Mouse (Mus musculus) yolk sac, embryonic 10.5 days (tissue): Measurements from ENCODE around the gene Vps13d.

Experiments used
- DNase-seq: peaks from one replicate; pipeline ENCODE4 v3.0.0-alpha.2; 2017; ENCODE audit warnings: low spot score

The Vps13d gene

GRCm38 (mm10) chr4:145150345-145151102, 44.3 kb downstream of the Vps13d start:
- no peak for DNase-seq

GRCm38 (mm10) chr4:145147006-145147961, 47.5 kb downstream of the Vps13d start:
- no peak for DNase-seq

GRCm38 (mm10) chr4:145143533-145143932, 51.3 kb downstream of the Vps13d start:
- no peak for DNase-seq

- DNase-seq = no peak
These were observed 58.1 kb downstream of the Vps13d start for GRCm38 (mm10) chr4:145136705-145137104.

GRCm38 (mm10) chr4:145135473-145135872, 59.3 kb downstream of the Vps13d start:
- DNase-seq = no peak

- DNase-seq = no peak
These were observed 64.0 kb downstream of the Vps13d start for GRCm38 (mm10) chr4:145130772-145131171.

- DNase-seq = no peak
These were observed 64.8 kb downstream of the Vps13d start for GRCm38 (mm10) chr4:145129956-145130548.

- no peak for DNase-seq
These were observed 69.2 kb downstream of the Vps13d start for GRCm38 (mm10) chr4:145125463-145126220.

- DNase-seq = no peak
These were observed 70.4 kb downstream of the Vps13d start for GRCm38 (mm10) chr4:145124419-145124818.

- DNase-seq = no peak
These were observed 83.2 kb downstream of the Vps13d start for GRCm38 (mm10) chr4:145111641-145112040.

- no peak for DNase-seq
These were observed 84.1 kb downstream of the Vps13d start for GRCm38 (mm10) chr4:145110736-145111135.

- DNase-seq = no peak
These were observed 88.0 kb downstream of the Vps13d start for GRCm38 (mm10) chr4:145106796-145107195.

- no peak for DNase-seq
These were observed 89.5 kb downstream of the Vps13d start for GRCm38 (mm10) chr4:145105319-145105718.

- DNase-seq = no peak
These were observed 89.9 kb downstream of the Vps13d start for GRCm38 (mm10) chr4:145104917-145105316.

- no peak for DNase-seq
These were observed 91.2 kb downstream of the Vps13d start for GRCm38 (mm10) chr4:145103617-145104016.

- no peak for DNase-seq
These were observed 92.7 kb downstream of the Vps13d start for GRCm38 (mm10) chr4:145101823-145102718.

- DNase-seq = no peak
These were observed 95.0 kb downstream of the Vps13d start for GRCm38 (mm10) chr4:145099853-145100252.

GRCm38 (mm10) chr4:145099344-145099743, 95.5 kb downstream of the Vps13d start:
- no peak for DNase-seq

- no peak for DNase-seq
These were observed 96.8 kb downstream of the Vps13d start for GRCm38 (mm10) chr4:145097974-145098373.

GRCm38 (mm10) chr4:145096481-145097039, 98.2 kb downstream of the Vps13d start:
- no peak for DNase-seq
